ENCODE assay signal across 42 mouse cellular contexts in the genomic region with DNA sequence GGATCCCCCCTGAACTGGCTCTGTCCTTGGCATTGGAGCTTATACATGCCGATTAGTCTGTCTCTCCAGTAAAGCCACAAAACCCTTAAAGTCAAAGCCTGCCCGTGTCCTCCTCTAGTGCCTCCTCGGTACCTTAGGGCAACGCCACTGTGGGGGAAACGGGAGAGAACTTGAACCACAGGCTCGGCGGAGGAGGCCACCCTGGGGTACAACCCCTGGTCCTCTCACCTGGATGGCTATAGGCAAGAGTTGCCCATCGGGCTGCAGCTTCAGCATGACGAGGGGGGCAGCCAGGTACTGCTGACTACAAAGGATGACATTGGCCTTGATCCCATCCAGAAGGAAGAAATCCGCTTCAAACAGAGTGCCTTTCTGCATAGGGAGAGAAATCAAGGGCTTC. TPM values are rescaled to one million over a fixed set of nuclear protein-coding genes. Genes with fewer than 3 reads are reported as not detected.
"Had no signal": no experiment of that assay in that cellular context is flagged by ENCODE, and none has a peak within 500 bp of the region (broad histone marks: within the 10 kb centered on the region; RNA-seq: fewer than 3 reads in every experiment).

No protein-coding gene starts in this region.

- H3K4me2 ChIP-seq: limb, embryonic 12.5 days; limb, embryonic 13.5 days; limb, embryonic 15.5 days; liver, embryonic 11.5 days; liver, embryonic 12.5 days; liver, embryonic 13.5 days; liver, embryonic 15.5 days; lung, embryonic 14.5 days; lung, embryonic 15.5 days; midbrain, embryonic 11.5 days; midbrain, embryonic 12.5 days; midbrain, embryonic 13.5 days; midbrain, embryonic 15.5 days; neural tube, embryonic 12.5 days had no signal

- DNase-seq: left cerebral cortex, postnatal 4 days; liver; liver, embryonic 13.5 days; liver, postnatal 0 days; lung, adult 18-20 months; lung, adult 2 months; lung, embryonic 14.5 days; lung, postnatal 10 days; lung, postnatal 14 days; lung, postnatal 36 days; lung, postnatal 4 days; midbrain, embryonic 14.5 days had no signal

- H3K4me3 ChIP-seq: limb, embryonic 10.5 days; limb, embryonic 12.5 days; limb, embryonic 13.5 days; limb, embryonic 15.5 days; liver, embryonic 12.5 days; liver, embryonic 13.5 days; liver, embryonic 15.5 days; lung, embryonic 15.5 days; megakaryocyte, embryonic 14.5 days; midbrain, embryonic 10.5 days; midbrain, embryonic 12.5 days; midbrain, embryonic 13.5 days; midbrain, embryonic 15.5 days; myocyte; neural tube, embryonic 12.5 days had no signal

- H3K9ac ChIP-seq: limb, embryonic 12.5 days; limb, embryonic 13.5 days; limb, embryonic 15.5 days; liver, embryonic 12.5 days; liver, embryonic 13.5 days; liver, embryonic 14.5 days; liver, embryonic 15.5 days; liver, postnatal 0 days; lung, embryonic 14.5 days; lung, embryonic 15.5 days; midbrain, embryonic 12.5 days; midbrain, embryonic 13.5 days; midbrain, embryonic 15.5 days; neural tube, embryonic 12.5 days had no signal

- H3K27ac ChIP-seq: limb, embryonic 10.5 days; limb, embryonic 12.5 days; limb, embryonic 13.5 days; limb, embryonic 15.5 days; liver, embryonic 12.5 days; liver, embryonic 13.5 days; liver, embryonic 14.5 days; liver, embryonic 15.5 days; lung, embryonic 15.5 days; macrophage; midbrain, embryonic 10.5 days; midbrain, embryonic 12.5 days; midbrain, embryonic 13.5 days; midbrain, embryonic 15.5 days; neural tube, embryonic 12.5 days had no signal

- H3K9me3 ChIP-seq: limb, embryonic 10.5 days; limb, embryonic 12.5 days; limb, embryonic 13.5 days; limb, embryonic 15.5 days; liver, embryonic 12.5 days; liver, embryonic 13.5 days; liver, embryonic 15.5 days; lung, embryonic 15.5 days; megakaryocyte, embryonic 14.5 days; midbrain, embryonic 10.5 days; midbrain, embryonic 12.5 days; midbrain, embryonic 13.5 days; midbrain, embryonic 15.5 days; neural tube, embryonic 12.5 days had no signal

- ATAC-seq: liver, embryonic 12.5 days; liver, postnatal 0 days; lung, postnatal 0 days; midbrain, embryonic 13.5 days; midbrain, embryonic 15.5 days; midbrain, embryonic 16.5 days had no signal

- H3K36me3 ChIP-seq: limb, embryonic 10.5 days; limb, embryonic 12.5 days; limb, embryonic 13.5 days; limb, embryonic 15.5 days; liver, embryonic 12.5 days; liver, embryonic 13.5 days; liver, embryonic 15.5 days; lung, embryonic 15.5 days; midbrain, embryonic 10.5 days; midbrain, embryonic 12.5 days; midbrain, embryonic 13.5 days; midbrain, embryonic 15.5 days; neural tube, embryonic 12.5 days had no signal

RNA-seq across cellular contexts. Expression of gene Alox15, which starts 4.0 kb away (rescaled TPM):
- total RNA-seq: left cerebral cortex, postnatal 10 days; left cerebral cortex, postnatal 14 days; left cerebral cortex, postnatal 25 days; left cerebral cortex, postnatal 4 days; megakaryocyte-erythroid progenitor cell, adult 5-6 weeks; midbrain, postnatal 0 days had no signal
- polyA plus RNA-seq: limb, embryonic 10.5 days; liver, adult 2 months; macrophage; midbrain, embryonic 10.5 days; midbrain, embryonic 13.5 days; midbrain, embryonic 14.5 days; myocyte; neural tube, embryonic 11.5 days had no signal

RNA-seq across cellular contexts. Expression of gene Alox12e, which starts 25.4 kb away (rescaled TPM):
- total RNA-seq: liver, adult 2 months; megakaryocyte progenitor cell, adult 5-6 weeks; megakaryocyte-erythroid progenitor cell, adult 5-6 weeks; monocyte, adult 5-6 weeks had no signal
- polyA plus RNA-seq: limb, embryonic 10.5 days; limb, embryonic 11.5 days; limb, embryonic 12.5 days; limb, embryonic 13.5 days; liver, adult 2 months; liver, embryonic 11.5 days; liver, postnatal 0 days; lung, embryonic 14.5 days; macrophage; midbrain, embryonic 10.5 days; midbrain, embryonic 11.5 days; midbrain, embryonic 12.5 days; midbrain, embryonic 14.5 days; midbrain, embryonic 16.5 days; myocyte; neural tube, embryonic 11.5 days; neural tube, embryonic 12.5 days had no signal
